Mouse (Mus musculus) intestine, embryonic 16.5 days (tissue): ENCODE results near the gene Ncbp3. TPM values are rescaled to one million over a fixed set of nuclear protein-coding genes. Genes with fewer than 3 reads are reported as not detected.
A peak's percentile ranks its signal among the peaks of the same experiment; 100 is the strongest.

Experiments used
- ATAC-seq: fragments of 200-750 bp; cut with Nextera tagmentation; 2 replicates; pipeline ENCODE4 v1.8.0; 2017; ENCODE audit warnings: moderate TSS enrichment, moderate library complexity
- H3K27ac ChIP-seq: fragments of 300-500 bp; sonication (generic); 2 replicates; pipeline ENCODE4 v1.5.1; 2014; ENCODE audit warnings: mild to moderate bottlenecking, low read length
- H3K27me3 ChIP-seq: fragments of 300-500 bp; sonication (generic); replicated peaks from 2 replicates; pipeline ENCODE4 v1.6.1; 2014; ENCODE audit warnings: low read length, control low read depth, mixed read lengths; ENCODE audit not compliant: control insufficient read depth, insufficient read depth
- H3K36me3 ChIP-seq: fragments of 300-500 bp; sonication (generic); 2 replicates; pipeline ENCODE4 v1.6.1; 2014; ENCODE audit warnings: low read length, control low read depth; ENCODE audit not compliant: control insufficient read depth, insufficient read depth
- H3K4me1 ChIP-seq: fragments of 300-500 bp; sonication (generic); 2 replicates; pipeline ENCODE4 v1.6.1; 2014; ENCODE audit warnings: low read length, control low read depth, mixed read lengths; ENCODE audit not compliant: control insufficient read depth, insufficient read depth
- H3K4me2 ChIP-seq: fragments of 300-500 bp; sonication (generic); 2 replicates; pipeline ENCODE4 v1.6.1; 2014; ENCODE audit warnings: low read depth, low read length, control low read depth
- H3K4me3 ChIP-seq: fragments of 300-500 bp; sonication (generic); 2 replicates; pipeline ENCODE4 v1.5.1; 2014; ENCODE audit warnings: mild to moderate bottlenecking, low read length
- H3K9ac ChIP-seq: fragments of 300-500 bp; sonication (generic); 2 replicates; pipeline ENCODE4 v1.6.1; 2014; ENCODE audit warnings: low read depth, low read length
- H3K9me3 ChIP-seq: fragments of 300-500 bp; sonication (generic); 2 replicates; pipeline ENCODE4 v1.6.1; 2016; ENCODE audit warnings: low read length, control low read depth; ENCODE audit not compliant: control insufficient read depth
- WGBS: fragments of 180-500 bp; shearing (Covaris S2); extraction: QIAGEN DNeasy Blood & Tissue Kit; methylation state at CpG from one replicate; pipeline ENCODE4 v1.1.7; 2014; 5-methylcytosine and 5-hydroxymethylcytosine counted together
- polyA plus RNA-seq: library from polyadenylated mRNA; unstranded; fragments of >200 nt; fragmentation: Nextera tagmentation; extraction: Ambion mirVana; gene quantifications from 2 replicates; pipeline ENCODE4 v1.2.1, GENCODE M21; 2015

Ncbp3 gene
- polyA plus RNA-seq, 1 experiment from 2014 or later = 8.3 TPM

DNA sequence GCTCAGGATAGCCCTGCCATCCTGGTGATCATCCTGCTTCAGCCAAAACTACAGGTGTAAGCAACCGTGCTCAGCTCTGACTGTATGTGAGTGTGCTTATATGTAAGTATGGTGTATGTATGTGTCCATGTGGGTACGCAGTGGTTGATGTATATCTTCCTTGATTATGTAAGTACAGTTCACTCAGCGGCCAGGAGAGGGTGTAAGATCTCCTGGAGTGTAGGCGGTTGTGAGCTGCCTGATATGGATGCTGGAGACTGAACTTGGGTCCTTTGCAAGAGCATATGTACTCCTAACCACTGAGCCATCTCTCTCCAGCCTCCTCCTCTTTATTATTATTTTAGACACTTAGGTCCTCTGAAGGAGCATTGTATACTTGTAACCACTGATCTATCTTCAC, 2.8 kb upstream of the Ncbp3 start:
- Histone ChIP-seq H3K9ac (no peak overlapping the region), H3K27ac (no peak overlapping the region), H3K9me3 (no peaks in the 10 kb centered on the region), H3K4me3 (no peak overlapping the region), H3K4me2 (no peak overlapping the region), H3K27me3 (no peaks in the 10 kb centered on the region), H3K36me3 (no peaks in the 10 kb centered on the region), H3K4me1 (peaks cover 12% of the 10 kb centered on the region)
- 72% methylated on average over 4 of the region's 4 CpGs for WGBS
- no peak for ATAC-seq

GRCm38 (mm10) chr11:73048030-73048876, 670 bp downstream of the Ncbp3 start:
- Histone ChIP-seq H3K9ac (peak overlapping the region; percentile 99), H3K9me3 (no peaks in the 10 kb centered on the region), H3K4me3 (peak overlapping the region; percentile 95), H3K36me3 (peaks cover 7% of the 10 kb centered on the region), H3K4me2 (peak overlapping the region; percentile 79), H3K27ac (peak overlapping the region; percentile 89), H3K4me1 (peaks cover 12% of the 10 kb centered on the region), H3K27me3 (no peaks in the 10 kb centered on the region)
- ATAC-seq = peak; percentile 83
- 1% methylated on average over 50 of the region's 55 CpGs for WGBS

DNA sequence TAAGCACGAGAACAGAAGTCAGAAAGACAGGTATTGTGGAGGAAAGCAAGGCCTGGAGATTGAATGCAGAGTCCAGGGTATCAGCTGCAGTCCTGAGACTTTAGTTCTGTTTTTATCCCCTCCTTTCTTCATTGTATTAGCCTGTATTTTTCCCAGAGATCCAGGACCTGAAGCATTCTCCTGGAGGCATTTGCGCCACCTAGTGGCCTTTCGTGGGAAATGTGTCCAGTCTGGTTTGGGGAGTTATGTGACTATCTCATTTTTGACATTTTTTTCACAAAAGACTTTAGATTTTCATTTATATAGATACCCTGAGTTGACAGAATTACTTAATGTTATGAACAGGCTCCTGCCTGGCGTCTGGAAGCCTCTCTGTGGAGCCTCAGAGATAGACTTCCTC, 1.8 kb downstream of the Ncbp3 start:
- ATAC-seq = no peak
- Histone ChIP-seq H3K9me3 (no peaks in the 10 kb centered on the region), H3K27ac (peak overlapping the region; percentile 57; the same call in 1 of the 2 replicates), H3K4me1 (peaks cover 12% of the 10 kb centered on the region), H3K4me2 (peak overlapping the region; percentile 79), H3K36me3 (peaks cover 7% of the 10 kb centered on the region), H3K4me3 (peak overlapping the region; percentile 95), H3K27me3 (no peaks in the 10 kb centered on the region), H3K9ac (peak overlapping the region; percentile 99; the same call in 1 of the 2 replicates)
- WGBS = 3% methylated on average over 4 of the region's 4 CpGs

- 89% methylated on average over 1 of the region's 1 CpGs for WGBS
- no peak overlapping the region for H3K9ac ChIP-seq
- H3K4me2 ChIP-seq = no peak overlapping the region
- no peak overlapping the region for H3K4me3 ChIP-seq
- H3K9me3 ChIP-seq = no peaks in the 10 kb centered on the region
- no peak overlapping the region for H3K27ac ChIP-seq
- peaks cover 8% of the 10 kb centered on the region for H3K4me1 ChIP-seq
- peaks cover 10% of the 10 kb centered on the region for H3K36me3 ChIP-seq
- no peak for ATAC-seq
- H3K27me3 ChIP-seq = no peaks in the 10 kb centered on the region
Observed at GRCm38 (mm10) chr11:73052795-73053194, 5.2 kb downstream of the Ncbp3 start.

DNA sequence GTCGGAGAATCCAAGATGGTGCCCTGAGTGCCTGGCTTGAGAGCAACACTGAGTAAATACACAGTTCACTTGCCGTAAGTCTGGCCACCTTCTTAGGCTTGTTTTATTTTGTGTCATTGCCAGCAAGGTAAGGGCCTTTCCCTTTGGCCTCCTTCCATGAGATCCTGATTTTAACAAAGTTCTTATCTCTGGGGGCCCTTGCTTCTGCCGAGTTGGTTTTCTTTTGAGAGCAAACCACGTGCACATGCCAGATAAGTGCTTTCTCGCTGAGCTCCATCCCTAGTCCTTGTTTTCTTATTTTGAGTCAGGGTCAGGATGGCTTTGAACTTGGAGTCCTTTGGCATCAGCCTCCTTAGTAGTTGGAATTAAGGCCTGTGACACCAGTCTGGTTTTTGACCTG, 10.1 kb downstream of the Ncbp3 start:
- H3K36me3 ChIP-seq = 0 out of 2 replicates have a peak, but pooled peaks cover 2% of the 10 kb centered on the region
- WGBS = 87% methylated on average over 5 of the region's 5 CpGs

GRCm38 (mm10) chr11:73059630-73060029, 12.0 kb downstream of the Ncbp3 start:
- no peak for ATAC-seq

More for the DNA sequence above, 10.1 kb downstream of the Ncbp3 start:
- Histone ChIP-seq H3K4me3 (no peak overlapping the region), H3K9me3 (no peaks in the 10 kb centered on the region), H3K4me2 (no peak overlapping the region), H3K27me3 (no peaks in the 10 kb centered on the region), H3K9ac (no peak overlapping the region), H3K27ac (no peak overlapping the region), H3K4me1 (no peaks in the 10 kb centered on the region)
- ATAC-seq = no peak

DNA sequence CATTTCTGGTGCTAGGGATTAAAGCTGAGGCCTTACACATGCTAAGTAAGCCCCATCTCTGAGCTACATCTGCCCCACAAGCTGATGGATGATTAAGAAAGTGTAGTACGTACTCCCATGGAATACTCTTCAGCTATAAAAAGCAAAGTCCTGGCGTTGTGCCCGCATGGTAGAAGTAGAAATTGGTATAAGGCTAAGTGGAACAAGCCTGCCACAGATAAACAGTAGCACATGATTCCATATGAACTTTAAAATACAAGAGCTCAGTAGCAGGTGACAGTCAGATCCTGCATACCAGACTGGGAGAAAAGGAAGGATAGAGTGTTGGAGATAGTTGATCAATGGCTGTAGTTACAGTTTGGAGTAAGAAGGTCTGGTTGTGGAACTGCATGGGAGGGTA, 13.8 kb downstream of the Ncbp3 start:
- WGBS = 90% methylated on average over 3 of the region's 3 CpGs
- Histone ChIP-seq H3K27ac (no peak overlapping the region), H3K9me3 (no peaks in the 10 kb centered on the region), H3K4me3 (no peak overlapping the region), H3K9ac (no peak overlapping the region), H3K4me2 (no peak overlapping the region), H3K36me3 (0 out of 2 replicates have a peak, but pooled peaks cover 3% of the 10 kb centered on the region), H3K27me3 (no peaks in the 10 kb centered on the region), H3K4me1 (no peaks in the 10 kb centered on the region)
- no peak for ATAC-seq

More at GRCm38 (mm10) chr11:73059630-73060029, 12.0 kb downstream of the Ncbp3 start:
- Histone ChIP-seq H3K27me3 (no peaks in the 10 kb centered on the region), H3K9me3 (no peaks in the 10 kb centered on the region), H3K27ac (no peak overlapping the region), H3K4me1 (no peaks in the 10 kb centered on the region), H3K9ac (no peak overlapping the region), H3K4me2 (no peak overlapping the region), H3K36me3 (0 out of 2 replicates have a peak, but pooled peaks cover 2% of the 10 kb centered on the region), H3K4me3 (no peak overlapping the region)
- WGBS = 86% methylated on average over 3 of the region's 3 CpGs

GRCm38 (mm10) chr11:73071839-73072238, 24.3 kb downstream of the Ncbp3 start:
- Histone ChIP-seq H3K36me3 (peaks cover 11% of the 10 kb centered on the region; the same call in 1 of the 2 replicates), H3K27me3 (no peaks in the 10 kb centered on the region), H3K9me3 (no peaks in the 10 kb centered on the region), H3K4me1 (no peaks in the 10 kb centered on the region), H3K4me2 (no peak overlapping the region), H3K4me3 (no peak overlapping the region), H3K27ac (no peak overlapping the region), H3K9ac (no peak overlapping the region)
- no peak for ATAC-seq
- WGBS = 89% methylated on average over 3 of the region's 3 CpGs

DNA sequence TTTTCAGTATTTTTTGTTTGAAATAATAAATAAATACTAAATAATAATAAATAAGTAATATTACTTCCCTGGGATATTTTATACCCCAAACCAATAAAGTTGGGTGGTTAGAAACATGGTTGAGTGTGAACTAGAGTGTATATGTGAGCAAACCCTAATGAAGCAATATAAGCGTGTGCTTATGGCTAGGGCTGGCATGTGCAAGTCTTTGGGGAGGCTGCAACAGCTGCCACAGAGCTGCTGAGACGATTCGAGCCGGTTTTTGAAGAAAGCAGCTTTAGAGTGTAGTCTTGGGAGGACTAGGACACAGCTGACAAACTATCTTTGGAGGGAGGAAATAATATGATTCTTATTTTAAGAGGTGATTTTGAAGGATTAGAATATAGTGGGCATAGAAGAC, 28.7 kb downstream of the Ncbp3 start:
- peaks cover 9% of the 10 kb centered on the region for H3K36me3 ChIP-seq
- no peak overlapping the region for H3K4me3 ChIP-seq
- no peaks in the 10 kb centered on the region for H3K27me3 ChIP-seq
- H3K9ac ChIP-seq = no peak overlapping the region
- no peak overlapping the region for H3K4me2 ChIP-seq
- no peak for ATAC-seq
- no peaks in the 10 kb centered on the region for H3K4me1 ChIP-seq
- H3K9me3 ChIP-seq = no peaks in the 10 kb centered on the region
- H3K27ac ChIP-seq = no peak overlapping the region
- 83% methylated on average over 4 of the region's 4 CpGs for whole genome bisulfite sequencing
